Mouse (Mus musculus) limb, embryonic 12.5 days (tissue): ENCODE data around the gene P4ha1. TPM values are rescaled to one million over a fixed set of nuclear protein-coding genes. Genes with fewer than 3 reads are reported as not detected.

ENCODE experiments used
- ATAC-seq: fragments of 200-750 bp; cut with Nextera tagmentation; 2 replicates; pipeline ENCODE4 v1.8.0; 2017; ENCODE audit warnings: low read depth, moderate TSS enrichment; ENCODE audit not compliant: insufficient number of reproducible peaks, insufficient read depth, low FRiP score, low TSS enrichment
- H3K27ac ChIP-seq: fragments of 300-500 bp; sonication (generic); 2 replicates; pipeline ENCODE4 v1.5.1; 2016; ENCODE audit warnings: mild to moderate bottlenecking, moderate library complexity
- H3K27me3 ChIP-seq: fragments of 300-500 bp; sonication (generic); 2 replicates; pipeline ENCODE4 v1.6.1; 2016; ENCODE audit warnings: mild to moderate bottlenecking, moderate library complexity
- H3K36me3 ChIP-seq: fragments of 300-500 bp; sonication (generic); 2 replicates; pipeline ENCODE4 v1.6.1; 2016; ENCODE audit warnings: mild to moderate bottlenecking, moderate library complexity
- H3K4me1 ChIP-seq: fragments of 300-500 bp; sonication (generic); replicated peaks from 2 replicates; pipeline ENCODE4 v1.6.1; 2016
- H3K4me2 ChIP-seq: fragments of 300-500 bp; sonication (generic); 2 replicates; pipeline ENCODE4 v1.6.1; 2016; ENCODE audit warnings: mild to moderate bottlenecking, moderate library complexity
- H3K4me3 ChIP-seq: fragments of 300-500 bp; sonication (generic); replicated peaks from 2 replicates; pipeline ENCODE4 v1.5.1; 2016; ENCODE audit warnings: mild to moderate bottlenecking
- H3K9ac ChIP-seq: fragments of 300-500 bp; sonication (generic); replicated peaks from 2 replicates; pipeline ENCODE4 v1.6.1; 2016; ENCODE audit warnings: mild to moderate bottlenecking, moderate library complexity
- H3K9me3 ChIP-seq: fragments of 300-500 bp; sonication (generic); 2 replicates; pipeline ENCODE4 v1.6.1; 2016; ENCODE audit warnings: mild to moderate bottlenecking, moderate library complexity
- WGBS: fragments of 180-500 bp; shearing (Covaris S2); methylation state at CpG from one replicate; pipeline ENCODE4 v1.1.7; 2016; 5-methylcytosine and 5-hydroxymethylcytosine counted together
- polyA plus RNA-seq: library from polyadenylated mRNA; unstranded; fragments of >200 nt; fragmentation: Nextera tagmentation; extraction: Ambion mirVana; gene quantifications from 2 replicates; pipeline ENCODE4 v1.2.1, GENCODE M21; 2016

The P4ha1 gene
- polyA plus RNA-seq, 1 experiment from 2014 or later = 65.0 TPM

DNA sequence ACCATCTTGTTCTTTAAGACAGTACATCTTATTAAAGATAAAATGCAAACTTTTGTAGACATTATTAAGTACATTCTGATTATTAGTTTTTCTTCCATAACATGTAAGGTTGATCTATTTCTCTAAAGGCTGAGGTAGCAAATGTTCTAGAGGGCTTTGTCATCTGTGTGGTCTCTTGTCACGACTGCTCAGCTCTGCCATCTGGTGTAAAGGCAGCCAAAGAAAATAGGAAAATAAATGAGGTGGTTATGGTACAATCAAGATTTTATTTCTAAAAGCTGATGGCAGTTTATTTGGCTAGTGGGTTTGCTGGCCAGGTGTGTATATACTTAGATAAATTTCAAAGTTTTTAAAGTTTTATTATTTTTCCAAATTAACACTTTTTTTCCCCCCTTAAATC, 30.0 kb downstream of the P4ha1 start:
- ATAC-seq = no peak
- H3K9ac ChIP-seq = no peak overlapping the region
- no peaks in the 10 kb centered on the region for H3K27me3 ChIP-seq
- no peak overlapping the region for H3K4me2 ChIP-seq
- no peak overlapping the region for H3K4me3 ChIP-seq
- peaks cover 84% of the 10 kb centered on the region for H3K36me3 ChIP-seq
- H3K9me3 ChIP-seq = no peaks in the 10 kb centered on the region
- H3K4me1 ChIP-seq = no peaks in the 10 kb centered on the region
- 46% methylated on average over 1 of the region's 1 CpGs for WGBS
- H3K27ac ChIP-seq = no peak overlapping the region

DNA sequence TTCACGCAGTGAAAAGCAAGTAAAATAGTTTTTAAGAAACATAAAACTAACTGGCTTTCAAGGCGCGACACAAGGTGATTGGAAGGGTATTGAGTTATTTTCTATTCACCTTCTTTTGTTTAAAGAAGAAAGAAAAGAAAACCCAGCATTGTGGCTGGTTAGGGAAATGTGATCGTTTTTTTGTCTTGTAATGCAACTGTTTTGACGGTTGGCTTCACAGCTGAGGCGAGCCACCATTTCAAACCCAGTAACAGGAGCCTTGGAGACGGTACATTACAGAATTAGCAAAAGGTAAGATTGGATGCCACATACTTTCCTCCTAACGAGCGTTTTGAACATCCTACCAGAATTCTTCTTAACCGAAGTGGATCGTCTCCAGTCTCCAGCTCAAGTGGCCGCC, 31.0 kb downstream of the P4ha1 start:
- Histone ChIP-seq H3K9ac (no peak overlapping the region), H3K36me3 (peaks cover 80% of the 10 kb centered on the region), H3K4me2 (no peak overlapping the region), H3K4me3 (no peak overlapping the region), H3K27ac (no peak overlapping the region), H3K27me3 (no peaks in the 10 kb centered on the region), H3K4me1 (no peaks in the 10 kb centered on the region), H3K9me3 (no peaks in the 10 kb centered on the region)
- 92% methylated on average over 12 of the region's 12 CpGs for WGBS
- ATAC-seq = no peak

DNA sequence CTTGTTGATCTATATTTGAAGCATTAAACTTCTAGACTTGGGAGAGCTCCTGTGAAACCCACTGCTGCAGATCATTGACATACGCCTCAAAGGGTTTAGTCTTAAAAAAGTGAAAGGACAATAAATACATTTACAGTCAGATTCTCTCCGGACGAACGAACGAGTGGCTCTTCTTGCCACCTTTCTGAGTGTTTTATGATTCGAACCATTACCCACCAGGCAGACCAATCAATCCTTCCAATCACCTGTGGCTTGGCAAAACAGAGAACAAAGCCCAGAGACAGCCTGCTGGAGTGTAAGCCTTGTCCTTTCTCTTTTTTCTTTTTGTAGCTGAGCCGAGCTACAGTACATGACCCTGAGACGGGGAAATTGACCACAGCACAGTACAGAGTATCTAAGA, 31.9 kb downstream of the P4ha1 start:
- ATAC-seq = no peak
- H3K27ac ChIP-seq = no peak overlapping the region
- H3K36me3 ChIP-seq = peaks cover 81% of the 10 kb centered on the region
- no peak overlapping the region for H3K4me2 ChIP-seq
- H3K4me3 ChIP-seq = no peak overlapping the region
- no peaks in the 10 kb centered on the region for H3K9me3 ChIP-seq
- no peak overlapping the region for H3K9ac ChIP-seq
- no peaks in the 10 kb centered on the region for H3K4me1 ChIP-seq
- no peaks in the 10 kb centered on the region for H3K27me3 ChIP-seq
- WGBS = 71% methylated on average over 8 of the region's 8 CpGs

GRCm38 (mm10) chr10:59358744-59359143, 35.6 kb downstream of the P4ha1 start:
- Histone ChIP-seq H3K9me3 (no peaks in the 10 kb centered on the region), H3K27ac (no peak overlapping the region), H3K9ac (no peak overlapping the region), H3K36me3 (peaks cover 83% of the 10 kb centered on the region), H3K4me2 (no peak overlapping the region), H3K4me3 (no peak overlapping the region), H3K27me3 (no peaks in the 10 kb centered on the region), H3K4me1 (no peaks in the 10 kb centered on the region)
- ATAC-seq = no peak
- 92% methylated on average over 4 of the region's 4 CpGs for WGBS

DNA sequence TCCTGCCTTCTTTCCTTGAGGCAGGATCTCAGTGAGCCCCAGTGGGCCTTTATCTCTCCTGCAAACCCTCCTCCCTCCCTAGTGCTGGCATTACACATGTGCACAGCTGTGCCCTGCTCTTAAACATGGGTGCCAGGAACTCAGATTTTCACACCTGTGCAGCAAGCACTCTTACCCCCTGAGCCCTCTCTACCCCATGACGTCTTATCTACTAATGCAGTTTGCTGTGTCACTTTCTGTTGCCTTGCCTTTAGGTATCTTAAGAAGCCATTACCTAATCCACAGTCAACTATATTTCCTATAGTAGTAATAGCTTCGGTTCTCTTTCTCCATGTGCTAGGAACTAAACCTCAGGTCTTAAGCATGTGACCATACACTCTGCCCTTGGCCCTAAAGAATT, 40.1 kb downstream of the P4ha1 start:
- ATAC-seq = no peak
- no peak overlapping the region for H3K4me2 ChIP-seq
- 81% methylated on average over 2 of the region's 2 CpGs for WGBS
- H3K27me3 ChIP-seq = no peaks in the 10 kb centered on the region
- H3K27ac ChIP-seq = no peak overlapping the region
- peaks cover 93% of the 10 kb centered on the region for H3K36me3 ChIP-seq
- no peaks in the 10 kb centered on the region for H3K9me3 ChIP-seq
- H3K4me3 ChIP-seq = no peak overlapping the region
- H3K9ac ChIP-seq = no peak overlapping the region
- H3K4me1 ChIP-seq = no peaks in the 10 kb centered on the region

DNA sequence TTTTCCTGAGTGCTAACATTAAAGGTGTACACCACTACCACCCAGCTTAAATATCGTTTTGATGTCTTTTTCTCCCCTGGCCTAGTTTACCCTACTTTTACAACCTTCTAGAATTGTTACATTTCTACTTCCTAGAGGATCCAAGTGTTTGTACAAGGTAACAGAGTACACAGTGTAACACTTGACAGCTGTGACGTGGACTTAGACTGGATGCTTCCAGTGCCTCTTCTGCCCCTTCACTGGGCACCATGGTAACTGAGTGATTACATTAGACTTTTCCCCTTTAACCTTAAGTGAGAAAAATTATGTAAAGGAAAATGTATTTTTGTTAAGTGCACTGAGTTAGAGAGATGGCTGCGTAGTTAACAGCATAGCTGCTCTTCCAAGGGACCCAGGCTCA, 41.5 kb downstream of the P4ha1 start:
- no peak for ATAC-seq
- no peaks in the 10 kb centered on the region for H3K27me3 ChIP-seq
- 91% methylated on average over 3 of the region's 3 CpGs for WGBS
- no peak overlapping the region for H3K4me3 ChIP-seq
- H3K9me3 ChIP-seq = no peaks in the 10 kb centered on the region
- H3K36me3 ChIP-seq = peaks cover 98% of the 10 kb centered on the region
- no peak overlapping the region for H3K4me2 ChIP-seq
- no peak overlapping the region for H3K27ac ChIP-seq
- no peaks in the 10 kb centered on the region for H3K4me1 ChIP-seq
- no peak overlapping the region for H3K9ac ChIP-seq

DNA sequence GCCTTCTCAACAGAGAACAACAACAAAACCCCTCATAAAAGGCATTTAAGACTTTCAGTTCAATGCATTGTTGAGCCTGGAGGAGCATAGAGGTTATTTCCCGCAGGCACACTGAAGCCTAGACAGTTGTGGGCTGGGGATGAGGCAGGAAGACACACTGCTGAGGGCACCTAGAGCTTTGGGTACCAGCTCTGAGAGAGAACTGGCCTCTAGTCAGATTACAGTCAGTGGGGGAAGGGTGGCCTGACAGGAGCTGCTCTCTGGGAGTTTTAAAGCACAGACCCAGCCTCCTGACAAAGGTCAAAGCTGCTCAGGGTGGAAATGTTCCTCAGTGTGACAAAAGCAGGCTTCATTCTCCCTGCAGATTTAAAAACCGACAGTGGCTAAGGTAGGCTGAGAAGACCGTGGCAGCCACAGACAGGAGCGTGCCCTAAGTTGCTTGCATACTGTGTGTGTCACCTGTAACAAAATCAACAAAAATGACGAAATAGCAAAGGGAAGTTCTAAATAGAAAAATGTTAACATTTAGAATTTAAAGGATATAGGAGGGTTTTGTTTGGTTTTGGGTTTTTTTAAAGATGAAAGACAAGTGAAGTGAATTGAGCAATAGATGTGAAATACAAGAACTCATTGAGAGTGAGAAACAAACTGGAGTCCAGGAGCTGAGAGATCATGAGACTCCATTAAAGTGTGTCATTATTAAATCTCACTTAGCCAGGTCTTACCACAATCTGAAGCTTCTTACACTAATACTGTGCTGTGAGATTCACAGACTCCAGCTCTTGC, 42.9 kb downstream of the P4ha1 start:
- no peak overlapping the region for H3K27ac ChIP-seq
- WGBS = 91% methylated on average over 5 of the region's 5 CpGs

GRCm38 (mm10) chr10:59366746-59367145, 43.6 kb downstream of the P4ha1 start:
- Histone ChIP-seq H3K27me3 (no peaks in the 10 kb centered on the region), H3K4me3 (no peak overlapping the region), H3K4me2 (no peak overlapping the region), H3K36me3 (peaks cover 98% of the 10 kb centered on the region), H3K9me3 (no peaks in the 10 kb centered on the region), H3K27ac (no peak overlapping the region), H3K9ac (no peak overlapping the region), H3K4me1 (no peaks in the 10 kb centered on the region)
- WGBS = 98% methylated on average over 4 of the region's 4 CpGs
- ATAC-seq = no peak

More for the DNA sequence above, 42.9 kb downstream of the P4ha1 start:
- no peak for ATAC-seq
- Histone ChIP-seq H3K27me3 (no peaks in the 10 kb centered on the region), H3K9ac (no peak overlapping the region), H3K4me3 (no peak overlapping the region), H3K9me3 (no peaks in the 10 kb centered on the region), H3K4me2 (no peak overlapping the region), H3K4me1 (no peaks in the 10 kb centered on the region), H3K36me3 (peaks cover 98% of the 10 kb centered on the region)

DNA sequence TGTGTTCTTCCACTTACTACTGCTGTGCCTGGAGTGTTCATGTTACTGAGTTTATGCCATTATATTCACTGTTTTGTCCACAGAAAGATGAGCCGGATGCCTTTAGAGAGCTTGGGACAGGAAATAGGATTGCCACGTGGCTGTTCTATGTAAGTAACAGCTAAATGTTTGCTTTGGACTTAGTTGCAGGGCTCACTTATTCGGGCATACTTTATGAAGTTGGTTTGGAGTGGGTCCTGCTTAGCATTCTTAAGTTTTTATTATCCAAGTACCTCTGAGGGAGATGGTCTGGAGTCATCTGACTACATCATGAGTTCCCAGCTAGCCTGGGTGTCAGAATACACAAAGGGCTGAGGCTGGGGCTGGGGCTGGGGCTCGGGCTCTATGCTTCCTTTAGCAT, 44.1 kb downstream of the P4ha1 start:
- peaks cover 97% of the 10 kb centered on the region for H3K36me3 ChIP-seq
- 85% methylated on average over 4 of the region's 4 CpGs for WGBS

GRCm38 (mm10) chr10:59368729-59369128, 45.6 kb downstream of the P4ha1 start:
- H3K9ac ChIP-seq = no peak overlapping the region
- no peaks in the 10 kb centered on the region for H3K4me1 ChIP-seq
- H3K9me3 ChIP-seq = no peaks in the 10 kb centered on the region
- WGBS = 82% methylated on average over 8 of the region's 8 CpGs
- H3K27ac ChIP-seq = no peak overlapping the region
- no peak for ATAC-seq
- no peaks in the 10 kb centered on the region for H3K27me3 ChIP-seq
- no peak overlapping the region for H3K4me2 ChIP-seq
- H3K4me3 ChIP-seq = no peak overlapping the region
- H3K36me3 ChIP-seq = peaks cover 96% of the 10 kb centered on the region

More for the DNA sequence above, 44.1 kb downstream of the P4ha1 start:
- ATAC-seq = no peak
- no peak overlapping the region for H3K4me2 ChIP-seq
- no peak overlapping the region for H3K4me3 ChIP-seq
- H3K9me3 ChIP-seq = no peaks in the 10 kb centered on the region
- H3K27me3 ChIP-seq = no peaks in the 10 kb centered on the region
- H3K9ac ChIP-seq = no peak overlapping the region
- H3K4me1 ChIP-seq = no peaks in the 10 kb centered on the region
- no peak overlapping the region for H3K27ac ChIP-seq

GRCm38 (mm10) chr10:59369426-59369825, 46.3 kb downstream of the P4ha1 start:
- WGBS = 94% methylated on average over 9 of the region's 9 CpGs
- ATAC-seq = no peak

GRCm38 (mm10) chr10:59377906-59378305, 54.8 kb downstream of the P4ha1 start:
- Histone ChIP-seq H3K4me2 (no peak overlapping the region), H3K9me3 (no peaks in the 10 kb centered on the region; the same call in 1 of the 2 replicates), H3K4me1 (no peaks in the 10 kb centered on the region), H3K4me3 (no peak overlapping the region), H3K36me3 (peaks cover 20% of the 10 kb centered on the region), H3K9ac (no peak overlapping the region), H3K27me3 (no peaks in the 10 kb centered on the region), H3K27ac (no peak overlapping the region)
- 84% methylated on average over 10 of the region's 10 CpGs for WGBS
- no peak for ATAC-seq

More at GRCm38 (mm10) chr10:59369426-59369825, 46.3 kb downstream of the P4ha1 start:
- Histone ChIP-seq H3K27me3 (no peaks in the 10 kb centered on the region), H3K27ac (no peak overlapping the region), H3K9me3 (no peaks in the 10 kb centered on the region), H3K4me3 (no peak overlapping the region), H3K4me2 (no peak overlapping the region), H3K4me1 (no peaks in the 10 kb centered on the region), H3K36me3 (peaks cover 96% of the 10 kb centered on the region), H3K9ac (no peak overlapping the region)
